Mouse (Mus musculus): Measurements from ENCODE around the gene Dhx29. TPM values are rescaled to one million over a fixed set of nuclear protein-coding genes. Genes with fewer than 3 reads are reported as not detected.
"Not testable (repeated sequence)": the region's sequence is repeated elsewhere in the genome, so short reads cannot be mapped to it uniquely, and the experiment has no call there.

Gene Dhx29
- polyA plus RNA-seq, 1 experiment: 2.1 TPM

GRCm38 (mm10) chr13:113000576-113001318 is 73.5 kb downstream of the Dhx29 start:
- Histone ChIP-seq H3K36me3 (ENCODE audit: control insufficient read depth, insufficient read depth, low read length) (no peaks in the 10 kb centered on the region), H3K27me3 (ENCODE audit: control insufficient read depth, insufficient read depth, low read length) (peaks cover 9% of the 10 kb centered on the region), H3K27ac (ENCODE audit: insufficient read depth, low read length) (no peak overlapping the region), H3K4me1 (ENCODE audit: control insufficient read depth, insufficient read depth, insufficient read length) (peaks cover 5% of the 10 kb centered on the region), H3K4me3 (ENCODE audit: extremely low read depth, insufficient read depth, insufficient read length) (no peak overlapping the region)
- WGBS: 59% methylated on average over 9 of the region's 9 CpGs
- no peak for TF ChIP-seq CTCF (IDR thresholded peaks at IDR 0.05; ENCODE audit: extremely low read depth, insufficient read depth, insufficient read length, insufficient replicate concordance)
- TF ChIP-seq POLR2A (IDR thresholded peaks at IDR 0.05; ENCODE audit: low read depth, low read length): no peak
- no peak for DNase-seq (ENCODE audit: low read depth in 1 of 2, low spot score in 2 of 2)

- no peak for DNase-seq (ENCODE audit: low read depth in 1 of 2, low spot score in 2 of 2)
- H3K4me1 ChIP-seq (ENCODE audit: control insufficient read depth, insufficient read depth, insufficient read length): peaks cover 3% of the 10 kb centered on the region; the same call in 1 of the 2 replicates
- no peaks in the 10 kb centered on the region for H3K27me3 ChIP-seq (ENCODE audit: control insufficient read depth, insufficient read depth, low read length)
- TF ChIP-seq POLR2A (IDR thresholded peaks at IDR 0.05; ENCODE audit: low read depth, low read length): no peak
- no peak for TF ChIP-seq CTCF (IDR thresholded peaks at IDR 0.05; ENCODE audit: extremely low read depth, insufficient read depth, insufficient read length, insufficient replicate concordance)
- no peaks in the 10 kb centered on the region for H3K36me3 ChIP-seq (ENCODE audit: control insufficient read depth, insufficient read depth, low read length)
- H3K4me3 ChIP-seq (ENCODE audit: extremely low read depth, insufficient read depth, insufficient read length): no peak overlapping the region; the same call in 1 of the 2 replicates
- H3K27ac ChIP-seq (ENCODE audit: insufficient read depth, low read length): no peak overlapping the region
- 77% methylated on average over 6 of the region's 6 CpGs for WGBS
Observed at GRCm38 (mm10) chr13:113012683-113013082, 85.4 kb downstream of the Dhx29 start.

- not testable (repeated sequence) for H3K36me3 ChIP-seq (ENCODE audit: control insufficient read depth, insufficient read depth, low read length); H3K4me1 ChIP-seq (ENCODE audit: control insufficient read depth, insufficient read depth, insufficient read length); H3K27me3 ChIP-seq (ENCODE audit: control insufficient read depth, insufficient read depth, low read length)
- DNase-seq (ENCODE audit: low read depth in 1 of 2, low spot score in 2 of 2): peak in 1 of 2 experiments; percentile 65
- Histone ChIP-seq H3K4me3 (ENCODE audit: extremely low read depth, insufficient read depth, insufficient read length) (peak overlapping the region; percentile 89), H3K27ac (ENCODE audit: insufficient read depth, low read length) (peak overlapping the region; percentile 77)
- 12% methylated on average over 19 of the region's 20 CpGs for WGBS
Observed at GRCm38 (mm10) chr13:113013174-113013953, 86.1 kb downstream of the Dhx29 start.

Other genes starting within 250 kb of the Dhx29 start
- 61.6 and 71.8 TPM in 2 replicates for gene Plpp1, start 126.7 kb upstream of the Dhx29 start, polyA plus RNA-seq (2012; rRNA removed)
- 3.4 and 3.6 TPM in 2 replicates for gene Mtrex, start 56 bp upstream of the Dhx29 start, polyA plus RNA-seq (2012; rRNA removed)
- gene Ccno, start 60.3 kb downstream of the Dhx29 start, polyA plus RNA-seq (2012; rRNA removed): 0.29 and 0.32 TPM in 2 replicates
- gene Mcidas, start 66.4 kb downstream of the Dhx29 start, polyA plus RNA-seq (2012; rRNA removed): not detected in 2 replicates
- 0.09 and 0.26 TPM in 2 replicates for gene Cdc20b, start 107.7 kb downstream of the Dhx29 start, polyA plus RNA-seq (2012; rRNA removed)
- 0.61 and 0.67 TPM in 2 replicates for gene Gpx8, start 119.0 kb downstream of the Dhx29 start, polyA plus RNA-seq (2012; rRNA removed)
- gene Gzma, start 173.5 kb downstream of the Dhx29 start, polyA plus RNA-seq (2012; rRNA removed): 6.7 and 9.8 TPM in 2 replicates

Measured in spleen, adult 2 months (tissue).